Mouse (Mus musculus) heart, embryonic 15.5 days (tissue): ENCODE data around the gene Ilkap. TPM values are rescaled to one million over a fixed set of nuclear protein-coding genes. Genes with fewer than 3 reads are reported as not detected.
A peak's percentile ranks its signal among the peaks of the same experiment; 100 is the strongest.

Source experiments
- ATAC-seq: fragments of 200-750 bp; cut with Nextera tagmentation; replicated peaks from 2 replicates; pipeline ENCODE4 v1.8.0; 2017; ENCODE audit warnings: low read depth, moderate TSS enrichment; ENCODE audit not compliant: insufficient number of reproducible peaks, insufficient read depth, low FRiP score
- H3K27ac ChIP-seq: fragments of 300-500 bp; sonication (generic); 2 replicates; pipeline ENCODE4 v1.5.1; 2015; ENCODE audit warnings: mild to moderate bottlenecking, inconsistent platforms
- H3K27me3 ChIP-seq: fragments of 300-500 bp; sonication (generic); 2 replicates; pipeline ENCODE4 v1.6.1; 2015; ENCODE audit warnings: inconsistent platforms
- H3K36me3 ChIP-seq: fragments of 300-500 bp; sonication (generic); 2 replicates; pipeline ENCODE4 v1.6.1; 2015; ENCODE audit warnings: mild to moderate bottlenecking, inconsistent platforms
- H3K4me1 ChIP-seq: fragments of 300-500 bp; sonication (generic); replicated peaks from 2 replicates; pipeline ENCODE4 v1.6.1; 2015; ENCODE audit warnings: inconsistent platforms
- H3K4me2 ChIP-seq: fragments of 300-500 bp; sonication (generic); 2 replicates; pipeline ENCODE4 v1.6.1; 2015; ENCODE audit warnings: inconsistent platforms, mild to moderate bottlenecking, moderate library complexity
- H3K4me3 ChIP-seq: fragments of 300-500 bp; sonication (generic); 2 replicates; pipeline ENCODE4 v1.5.1; 2015; ENCODE audit warnings: mild to moderate bottlenecking, inconsistent platforms
- H3K9ac ChIP-seq: fragments of 300-500 bp; sonication (generic); 2 replicates; pipeline ENCODE4 v1.6.1; 2015; ENCODE audit warnings: mild to moderate bottlenecking, inconsistent platforms
- H3K9me3 ChIP-seq: fragments of 300-500 bp; sonication (generic); replicated peaks from 2 replicates; pipeline ENCODE4 v1.6.1; 2016; ENCODE audit warnings: inconsistent platforms
- WGBS: fragments of 180-500 bp; shearing (Covaris S2); methylation state at CpG from one replicate; pipeline ENCODE4 v1.1.7; 2015; ENCODE audit warnings: mixed read lengths; 5-methylcytosine and 5-hydroxymethylcytosine counted together
- polyA plus RNA-seq: library from polyadenylated mRNA; unstranded; fragments of >200 nt; fragmentation: Nextera tagmentation; extraction: Ambion mirVana; gene quantifications from 2 replicates; pipeline ENCODE4 v1.2.1, GENCODE M21; 2015

The Ilkap gene
- polyA plus RNA-seq, 1 experiment from 2014 or later = 96.7 TPM

- H3K27ac ChIP-seq = peak overlapping the region; percentile 94
- H3K4me1 ChIP-seq = peaks cover 25% of the 10 kb centered on the region
- peaks cover 34% of the 10 kb centered on the region for H3K36me3 ChIP-seq
- no peak; the same call in 1 of the 2 replicates for ATAC-seq
- no peaks in the 10 kb centered on the region for H3K9me3 ChIP-seq
- WGBS = 77% methylated on average over 13 of the region's 13 CpGs
- no peak overlapping the region for H3K4me2 ChIP-seq
- no peak overlapping the region for H3K4me3 ChIP-seq
- H3K9ac ChIP-seq = peak overlapping the region; percentile 23; the same call in 1 of the 2 replicates
- H3K27me3 ChIP-seq = no peaks in the 10 kb centered on the region
Observed at GRCm38 (mm10) chr1:91435606-91436130, 37.1 kb upstream of the Ilkap start.

GRCm38 (mm10) chr1:91434905-91435304, 36.3 kb upstream of the Ilkap start:
- Histone ChIP-seq H3K4me3 (no peak overlapping the region), H3K4me2 (no peak overlapping the region), H3K4me1 (peaks cover 25% of the 10 kb centered on the region), H3K9me3 (no peaks in the 10 kb centered on the region), H3K9ac (no peak overlapping the region), H3K36me3 (peaks cover 34% of the 10 kb centered on the region), H3K27ac (no peak overlapping the region), H3K27me3 (no peaks in the 10 kb centered on the region)
- 88% methylated on average over 8 of the region's 8 CpGs for WGBS
- ATAC-seq = no peak

- Histone ChIP-seq H3K9ac (no peak overlapping the region), H3K27ac (no peak overlapping the region), H3K4me1 (peaks cover 11% of the 10 kb centered on the region), H3K4me2 (no peak overlapping the region), H3K27me3 (no peaks in the 10 kb centered on the region), H3K36me3 (peaks cover 57% of the 10 kb centered on the region), H3K4me3 (no peak overlapping the region), H3K9me3 (no peaks in the 10 kb centered on the region)
- ATAC-seq = no peak
- WGBS = 74% methylated on average over 7 of the region's 7 CpGs
Observed at GRCm38 (mm10) chr1:91430761-91431160, 32.1 kb upstream of the Ilkap start.

GRCm38 (mm10) chr1:91429212-91429611, 30.6 kb upstream of the Ilkap start:
- H3K4me2 ChIP-seq = no peak overlapping the region
- H3K9ac ChIP-seq = no peak overlapping the region
- peaks cover 57% of the 10 kb centered on the region for H3K36me3 ChIP-seq
- ATAC-seq = no peak
- H3K9me3 ChIP-seq = no peaks in the 10 kb centered on the region
- H3K27me3 ChIP-seq = no peaks in the 10 kb centered on the region
- 92% methylated on average over 10 of the region's 10 CpGs for WGBS
- no peak overlapping the region for H3K4me3 ChIP-seq
- no peak overlapping the region for H3K27ac ChIP-seq
- H3K4me1 ChIP-seq = no peaks in the 10 kb centered on the region

GRCm38 (mm10) chr1:91428614-91429013, 30.0 kb upstream of the Ilkap start:
- ATAC-seq = peak; percentile 61; the same call in 1 of the 2 replicates
- Histone ChIP-seq H3K36me3 (peaks cover 62% of the 10 kb centered on the region), H3K27ac (no peak overlapping the region)

GRCm38 (mm10) chr1:91426397-91426796, 27.8 kb upstream of the Ilkap start:
- no peak overlapping the region for H3K4me2 ChIP-seq
- no peaks in the 10 kb centered on the region for H3K4me1 ChIP-seq
- ATAC-seq = no peak
- H3K9ac ChIP-seq = no peak overlapping the region
- no peaks in the 10 kb centered on the region for H3K27me3 ChIP-seq
- 69% methylated on average over 9 of the region's 9 CpGs for WGBS
- H3K27ac ChIP-seq = no peak overlapping the region
- H3K36me3 ChIP-seq = peaks cover 47% of the 10 kb centered on the region
- no peak overlapping the region for H3K4me3 ChIP-seq
- no peaks in the 10 kb centered on the region for H3K9me3 ChIP-seq

More at GRCm38 (mm10) chr1:91428614-91429013, 30.0 kb upstream of the Ilkap start:
- no peaks in the 10 kb centered on the region for H3K4me1 ChIP-seq
- H3K27me3 ChIP-seq = no peaks in the 10 kb centered on the region
- H3K9me3 ChIP-seq = no peaks in the 10 kb centered on the region
- H3K4me2 ChIP-seq = no peak overlapping the region
- H3K4me3 ChIP-seq = no peak overlapping the region
- WGBS = 34% methylated on average over 4 of the region's 4 CpGs
- no peak overlapping the region for H3K9ac ChIP-seq

- Histone ChIP-seq H3K4me1 (no peaks in the 10 kb centered on the region), H3K36me3 (peaks cover 27% of the 10 kb centered on the region), H3K4me2 (no peak overlapping the region), H3K9ac (no peak overlapping the region), H3K27me3 (no peaks in the 10 kb centered on the region), H3K4me3 (no peak overlapping the region), H3K9me3 (no peaks in the 10 kb centered on the region), H3K27ac (no peak overlapping the region)
- no peak for ATAC-seq
- WGBS = 90% methylated on average over 8 of the region's 8 CpGs
Observed at GRCm38 (mm10) chr1:91420601-91421065, 22.0 kb upstream of the Ilkap start.

GRCm38 (mm10) chr1:91419862-91420600, 21.4 kb upstream of the Ilkap start:
- no peak overlapping the region for H3K4me3 ChIP-seq
- no peaks in the 10 kb centered on the region for H3K27me3 ChIP-seq
- 60% methylated on average over 10 of the region's 10 CpGs for WGBS
- H3K4me2 ChIP-seq = no peak overlapping the region
- H3K27ac ChIP-seq = no peak overlapping the region
- H3K9me3 ChIP-seq = no peaks in the 10 kb centered on the region
- no peak overlapping the region for H3K9ac ChIP-seq
- peaks cover 27% of the 10 kb centered on the region for H3K36me3 ChIP-seq
- ATAC-seq = no peak
- H3K4me1 ChIP-seq = peaks cover 6% of the 10 kb centered on the region

- H3K36me3 ChIP-seq = peaks cover 18% of the 10 kb centered on the region
- no peaks in the 10 kb centered on the region for H3K27me3 ChIP-seq
- no peak overlapping the region for H3K4me3 ChIP-seq
- peaks cover 18% of the 10 kb centered on the region for H3K4me1 ChIP-seq
- no peak overlapping the region for H3K27ac ChIP-seq
- no peak overlapping the region for H3K4me2 ChIP-seq
- no peak for ATAC-seq
- 54% methylated on average over 1 of the region's 1 CpGs for WGBS
- H3K9ac ChIP-seq = no peak overlapping the region
- H3K9me3 ChIP-seq = no peaks in the 10 kb centered on the region
Observed at GRCm38 (mm10) chr1:91417991-91418390, 19.4 kb upstream of the Ilkap start.

- peak overlapping the region; percentile 52; the same call in 1 of the 2 replicates for H3K9ac ChIP-seq
- no peak for ATAC-seq
- peaks cover 33% of the 10 kb centered on the region for H3K4me1 ChIP-seq
- no peaks in the 10 kb centered on the region for H3K27me3 ChIP-seq
- H3K36me3 ChIP-seq = peaks cover 9% of the 10 kb centered on the region
- no peak overlapping the region for H3K4me3 ChIP-seq
- H3K4me2 ChIP-seq = no peak overlapping the region
- peak overlapping the region; percentile 97 for H3K27ac ChIP-seq
- 75% methylated on average over 5 of the region's 5 CpGs for WGBS
- H3K9me3 ChIP-seq = no peaks in the 10 kb centered on the region
Observed at GRCm38 (mm10) chr1:91415311-91415710, 16.7 kb upstream of the Ilkap start.

- Histone ChIP-seq H3K36me3 (peaks cover 9% of the 10 kb centered on the region; the same call in 1 of the 2 replicates), H3K4me3 (no peak overlapping the region; the same call in 1 of the 2 replicates), H3K9me3 (no peaks in the 10 kb centered on the region), H3K27ac (peak overlapping the region; percentile 97), H3K27me3 (no peaks in the 10 kb centered on the region), H3K9ac (peak overlapping the region; percentile 52), H3K4me2 (peak overlapping the region; percentile 98), H3K4me1 (peaks cover 33% of the 10 kb centered on the region)
- ATAC-seq = no peak
- WGBS = 52% methylated on average over 4 of the region's 4 CpGs
Observed at GRCm38 (mm10) chr1:91414903-91415302, 16.3 kb upstream of the Ilkap start.
